Mouse (Mus musculus) midbrain, embryonic 15.5 days (tissue): ENCODE measurements around the gene Alyref. TPM values are rescaled to one million over a fixed set of nuclear protein-coding genes. Genes with fewer than 3 reads are reported as not detected.
"Not testable (repeated sequence)": the region's sequence is repeated elsewhere in the genome, so short reads cannot be mapped to it uniquely, and the experiment has no call there.

Experiments used
- ATAC-seq: fragments of 200-750 bp; cut with Nextera tagmentation; replicated peaks from 2 replicates; pipeline ENCODE4 v1.8.0; 2017; ENCODE audit warnings: moderate TSS enrichment
- H3K27ac ChIP-seq: fragments of 300-500 bp; sonication (generic); 2 replicates; pipeline ENCODE4 v1.5.1; 2015; ENCODE audit warnings: mild to moderate bottlenecking, inconsistent platforms
- H3K27me3 ChIP-seq: fragments of 300-500 bp; sonication (generic); replicated peaks from 2 replicates; pipeline ENCODE4 v1.6.1; 2015; ENCODE audit warnings: inconsistent platforms
- H3K36me3 ChIP-seq: fragments of 300-500 bp; sonication (generic); replicated peaks from 2 replicates; pipeline ENCODE4 v1.6.1; 2015; ENCODE audit warnings: inconsistent platforms
- H3K4me1 ChIP-seq: fragments of 300-500 bp; sonication (generic); 2 replicates; pipeline ENCODE4 v1.6.1; 2015; ENCODE audit warnings: inconsistent platforms
- H3K4me2 ChIP-seq: fragments of 300-500 bp; sonication (generic); 2 replicates; pipeline ENCODE4 v1.6.1; 2015; ENCODE audit warnings: inconsistent platforms, mild to moderate bottlenecking, moderate library complexity
- H3K4me3 ChIP-seq: fragments of 300-500 bp; sonication (generic); 2 replicates; pipeline ENCODE4 v1.5.1; 2015; ENCODE audit warnings: mild to moderate bottlenecking, inconsistent platforms
- H3K9ac ChIP-seq: fragments of 300-500 bp; sonication (generic); 2 replicates; pipeline ENCODE4 v1.6.1; 2015; ENCODE audit warnings: mild to moderate bottlenecking, inconsistent platforms
- H3K9me3 ChIP-seq: fragments of 300-500 bp; sonication (generic); 2 replicates; pipeline ENCODE4 v1.6.1; 2016; ENCODE audit warnings: inconsistent platforms
- WGBS: fragments of 180-500 bp; shearing (Covaris S2); methylation state at CpG from one replicate; pipeline ENCODE4 v1.1.7; 2015; ENCODE audit warnings: mixed read lengths; 5-methylcytosine and 5-hydroxymethylcytosine counted together
- polyA plus RNA-seq: library from polyadenylated mRNA; unstranded; fragments of >200 nt; fragmentation: Nextera tagmentation; extraction: Ambion mirVana; gene quantifications from 2 replicates; pipeline ENCODE4 v1.2.1, GENCODE M21; 2015

The Alyref gene
- polyA plus RNA-seq, 1 experiment from 2014 or later = 233 TPM

DNA sequence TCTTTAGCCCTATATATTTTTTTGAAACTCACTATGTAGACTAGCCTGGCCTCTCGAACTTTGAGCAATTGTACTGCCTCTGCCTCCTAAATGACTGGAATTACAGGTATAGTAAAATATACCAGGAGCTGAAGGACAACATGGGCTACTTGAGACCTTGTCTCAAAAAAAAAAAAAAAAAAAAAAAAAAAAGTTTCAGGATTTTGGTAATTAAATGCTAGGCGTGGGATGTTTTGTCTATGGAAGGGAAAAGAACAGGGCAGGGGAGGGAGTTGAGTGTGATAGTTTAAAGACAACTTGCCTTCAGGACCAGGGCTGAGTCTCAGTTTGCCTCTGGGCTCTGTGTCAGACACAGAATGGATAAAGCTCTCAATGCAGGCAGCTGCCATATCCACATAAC lies 23.1 kb downstream of the Alyref start:
- Histone ChIP-seq H3K4me3 (no peak overlapping the region), H3K27ac (no peak overlapping the region), H3K9me3 (no peaks in the 10 kb centered on the region), H3K4me1 (peaks cover 36% of the 10 kb centered on the region), H3K9ac (no peak overlapping the region), H3K27me3 (no peaks in the 10 kb centered on the region), H3K4me2 (no peak overlapping the region), H3K36me3 (peaks cover 29% of the 10 kb centered on the region)
- 84% methylated on average over 2 of the region's 2 CpGs for WGBS
- ATAC-seq = no peak

DNA sequence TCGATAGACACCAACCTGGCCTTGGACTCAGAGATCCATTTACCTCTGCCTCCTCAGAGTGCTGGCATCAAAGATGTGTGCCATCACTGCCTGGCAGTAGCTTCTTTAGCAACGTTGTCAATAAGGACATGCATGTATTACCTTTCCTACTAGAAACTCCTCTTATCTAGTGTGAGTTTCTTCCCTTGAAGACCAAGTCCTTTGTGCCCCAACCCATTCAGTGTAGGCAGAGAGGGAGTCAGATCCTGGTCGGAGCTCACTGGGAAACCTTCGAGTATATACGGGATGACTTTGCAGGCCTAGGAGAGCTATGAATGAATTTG lies 23.9 kb downstream of the Alyref start:
- Histone ChIP-seq H3K36me3 (peaks cover 30% of the 10 kb centered on the region), H3K4me1 (peaks cover 28% of the 10 kb centered on the region), H3K9ac (peak overlapping the region; percentile 89; the same call in 1 of the 2 replicates), H3K27me3 (no peaks in the 10 kb centered on the region), H3K9me3 (no peaks in the 10 kb centered on the region), H3K4me3 (peak overlapping the region; percentile 80), H3K4me2 (peak overlapping the region; percentile 90), H3K27ac (no peak overlapping the region)
- ATAC-seq = no peak
- WGBS = 50% methylated on average over 5 of the region's 5 CpGs

DNA sequence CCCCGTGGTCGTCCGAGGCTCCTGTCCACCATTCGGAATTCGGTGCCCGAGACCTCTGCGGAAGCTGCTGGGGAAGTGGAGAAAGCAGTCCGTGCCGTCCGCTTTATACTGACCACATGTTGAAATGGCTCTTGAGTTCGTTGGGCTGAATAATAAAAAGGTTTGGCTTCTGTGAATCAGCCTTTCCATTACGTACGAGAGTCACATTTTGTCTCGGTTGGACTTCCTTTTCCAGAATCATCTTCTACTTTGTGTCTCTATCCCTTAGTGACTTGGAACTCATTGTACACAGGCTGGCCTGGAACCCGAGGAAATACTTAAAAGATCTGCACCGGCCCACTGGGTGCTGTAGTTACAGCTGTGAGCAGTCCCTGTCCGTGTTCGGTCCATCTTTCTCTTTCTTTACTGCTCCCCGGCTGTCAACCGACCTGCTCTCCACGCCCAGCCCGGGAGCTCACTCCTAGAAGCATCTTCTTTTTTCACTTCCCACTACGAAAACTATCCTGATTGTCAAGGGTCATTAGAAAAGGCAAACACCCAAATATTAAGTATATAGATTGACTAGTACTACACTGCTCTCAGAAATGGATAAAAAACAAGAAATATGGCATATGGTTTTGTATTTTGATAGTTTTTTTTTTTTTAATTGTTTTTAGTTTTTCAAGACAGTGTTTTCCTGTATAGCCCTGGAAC lies 24.4 kb downstream of the Alyref start:
- peak overlapping the region; percentile 90 for H3K4me2 ChIP-seq
- peaks cover 25% of the 10 kb centered on the region for H3K36me3 ChIP-seq
- H3K27ac ChIP-seq = peak overlapping the region; percentile 93
- no peaks in the 10 kb centered on the region for H3K9me3 ChIP-seq
- peaks cover 23% of the 10 kb centered on the region for H3K4me1 ChIP-seq
- WGBS = under 1% methylated on average over 23 of the region's 23 CpGs
- no peak for ATAC-seq
- H3K9ac ChIP-seq = peak overlapping the region; percentile 89
- peak overlapping the region; percentile 80 for H3K4me3 ChIP-seq
- no peaks in the 10 kb centered on the region for H3K27me3 ChIP-seq

DNA sequence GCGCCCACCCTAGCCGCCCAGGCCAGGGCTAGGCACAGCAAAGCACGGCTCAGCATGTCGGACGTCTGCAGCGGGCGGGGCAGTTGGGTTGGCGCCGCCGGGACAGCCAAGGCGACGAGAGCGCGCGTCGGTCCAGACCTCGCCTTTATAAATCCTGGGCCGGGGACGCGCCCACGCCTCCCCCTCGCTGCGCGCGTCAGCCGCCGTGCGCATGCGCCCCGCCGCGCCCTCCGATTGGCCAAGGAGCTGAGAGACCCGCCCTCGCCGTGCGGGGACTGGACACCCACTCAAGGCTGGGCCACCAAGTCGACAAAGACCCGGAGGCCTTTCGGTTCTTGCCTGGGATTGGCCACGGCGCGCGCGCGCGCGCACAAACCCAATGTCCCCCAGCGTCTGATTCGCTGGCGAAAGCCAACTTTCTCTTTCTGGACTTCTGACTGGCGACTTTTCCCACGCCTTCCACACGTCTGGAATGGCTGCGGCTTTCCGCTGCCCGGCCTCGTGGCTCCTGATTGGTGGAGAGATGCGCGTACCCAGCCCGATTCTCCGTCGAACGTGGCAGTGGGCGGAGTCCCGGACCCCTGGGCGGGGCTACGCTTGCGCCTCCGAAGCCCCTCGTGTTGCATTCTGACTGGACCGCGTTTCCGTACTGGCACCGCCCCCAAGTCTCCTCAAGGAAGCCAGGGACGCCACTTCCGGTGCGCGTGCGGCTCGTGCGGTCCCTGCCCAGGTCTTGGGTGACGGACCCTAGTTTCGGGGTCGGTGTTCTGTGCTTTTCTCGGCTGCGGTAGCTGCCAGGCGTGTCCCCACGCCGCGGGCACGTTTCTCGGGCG lies 25.2 kb downstream of the Alyref start, which contains the start of gene P4hb:
Gene P4hb, minus strand, starts transcription at position 502 of the 833 bp plus-strand sequence.
- WGBS = under 1% methylated on average over 94 of the region's 94 CpGs
- ATAC-seq = peak; percentile 98
- Histone ChIP-seq H3K27me3 (no peaks in the 10 kb centered on the region), H3K27ac (peak within 1 kb of the TSS; percentile 93), H3K36me3 (peaks cover 22% of the 10 kb centered on the region), H3K9ac (peak within 1 kb of the TSS; percentile 89), H3K4me3 (peak within 1 kb of the TSS; percentile 80), H3K4me1 (peaks cover 23% of the 10 kb centered on the region), H3K9me3 (no peaks in the 10 kb centered on the region), H3K4me2 (peak within 1 kb of the TSS; percentile 90)

DNA sequence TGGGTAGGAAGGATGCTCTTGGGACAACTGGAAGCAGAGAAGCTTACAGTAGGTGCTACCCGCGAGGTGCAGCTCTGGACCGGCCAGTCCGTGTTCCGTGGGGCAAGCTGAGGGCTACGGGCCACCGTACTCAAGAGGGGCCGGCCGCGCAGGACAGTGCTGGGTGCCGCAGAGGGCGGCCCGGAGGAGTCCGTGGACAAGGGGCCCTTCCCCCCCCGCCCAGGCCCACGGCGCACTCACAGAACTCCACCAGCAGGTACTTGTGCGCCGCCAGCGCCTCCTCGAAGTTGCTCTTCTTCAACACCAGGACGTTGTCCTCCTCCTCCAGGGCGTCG lies 25.8 kb downstream of the Alyref start:
- Histone ChIP-seq H3K9me3 (no peaks in the 10 kb centered on the region), H3K4me1 (peaks cover 23% of the 10 kb centered on the region), H3K4me2 (peak overlapping the region; percentile 76), H3K27me3 (no peaks in the 10 kb centered on the region), H3K9ac (peak overlapping the region; percentile 69), H3K27ac (peak overlapping the region; percentile 93), H3K36me3 (peaks cover 23% of the 10 kb centered on the region), H3K4me3 (peak overlapping the region; percentile 80)
- ATAC-seq = peak; percentile 34; the same call in 1 of the 2 replicates
- WGBS = under 1% methylated on average over 24 of the region's 24 CpGs

DNA sequence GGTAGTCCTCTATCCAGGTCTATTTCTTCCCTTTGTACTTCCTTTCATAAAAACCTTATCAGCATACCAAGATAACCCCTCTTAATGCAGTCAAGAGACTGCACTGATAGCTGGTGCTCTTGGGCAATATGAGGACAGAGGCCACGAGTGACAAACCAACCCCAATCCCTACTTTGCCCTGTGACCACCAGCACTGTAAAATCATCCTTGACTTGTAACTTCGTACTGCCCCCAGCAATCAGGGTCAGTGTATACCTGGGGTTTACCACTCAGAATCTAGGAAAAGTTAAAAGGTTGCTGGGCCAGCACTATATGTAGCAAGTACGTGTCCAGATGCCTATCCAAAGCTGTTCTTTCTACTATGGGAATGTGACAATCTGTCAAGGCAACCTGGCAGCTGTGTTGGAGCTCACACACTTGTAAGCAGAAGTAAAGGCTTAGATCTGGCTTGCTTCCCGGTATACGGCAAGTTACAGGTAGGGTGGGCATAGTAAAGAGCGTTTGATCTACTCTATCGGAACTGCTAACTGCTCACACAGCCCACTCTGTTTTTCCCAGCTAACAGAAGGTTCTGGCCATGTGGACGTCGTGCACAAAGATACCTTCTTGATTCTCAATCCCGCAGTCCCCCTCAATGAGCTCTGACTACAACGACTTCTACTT lies 26.3 kb downstream of the Alyref start:
- Histone ChIP-seq H3K9ac (peak overlapping the region; percentile 69), H3K36me3 (peaks cover 28% of the 10 kb centered on the region), H3K4me1 (peaks cover 23% of the 10 kb centered on the region), H3K4me2 (peak overlapping the region; percentile 76), H3K27ac (peak overlapping the region; percentile 93), H3K9me3 (no peaks in the 10 kb centered on the region), H3K4me3 (peak overlapping the region; percentile 80), H3K27me3 (no peaks in the 10 kb centered on the region)
- 15% methylated on average over 11 of the region's 11 CpGs for WGBS
- ATAC-seq = no peak

DNA sequence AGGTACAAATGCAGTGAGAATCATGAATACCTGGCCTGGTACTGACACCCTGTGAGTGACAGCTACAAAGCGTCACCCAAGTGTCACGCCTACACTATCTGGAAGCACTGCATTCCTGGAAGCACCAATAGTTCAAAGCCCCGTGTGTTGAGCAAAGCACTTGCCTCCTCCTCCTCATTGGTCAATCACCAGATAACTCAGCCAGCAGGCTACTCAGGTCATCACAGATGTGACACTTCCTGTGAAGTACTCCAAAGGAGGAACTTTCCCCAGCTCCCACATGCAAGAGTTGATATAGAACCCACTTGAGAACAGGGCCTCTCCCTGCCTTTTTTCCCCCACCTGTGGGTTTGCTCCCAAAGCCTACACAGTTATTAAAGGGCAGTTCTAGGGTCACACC lies 27.0 kb downstream of the Alyref start:
- no peak for ATAC-seq
- Histone ChIP-seq H3K4me3 (peak overlapping the region; percentile 80; the same call in 1 of the 2 replicates), H3K36me3 (peaks cover 33% of the 10 kb centered on the region), H3K4me2 (peak overlapping the region; percentile 76), H3K9ac (no peak overlapping the region; the same call in 1 of the 2 replicates), H3K27ac (no peak overlapping the region), H3K9me3 (no peaks in the 10 kb centered on the region), H3K4me1 (peaks cover 23% of the 10 kb centered on the region), H3K27me3 (no peaks in the 10 kb centered on the region)
- WGBS = 86% methylated on average over 3 of the region's 3 CpGs

DNA sequence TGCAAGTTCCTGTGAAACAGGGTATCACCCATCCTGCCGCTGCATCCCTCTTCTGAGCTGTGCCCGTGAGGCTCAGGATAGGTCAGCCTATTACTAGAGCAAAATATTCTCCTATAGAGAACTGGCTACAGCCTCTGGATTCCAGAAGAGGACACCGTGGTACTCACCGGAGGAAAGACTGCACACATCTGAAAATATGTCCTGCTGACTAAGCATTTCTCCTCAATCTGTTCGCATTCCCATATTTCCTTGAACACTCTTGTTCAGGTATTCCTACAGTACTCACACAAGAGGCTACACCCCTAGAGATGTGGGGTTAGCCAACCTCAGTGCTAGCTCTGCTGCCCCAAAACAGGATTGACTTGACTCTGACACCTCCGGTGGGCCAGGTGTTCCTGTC lies 29.8 kb downstream of the Alyref start:
- peaks cover 51% of the 10 kb centered on the region for H3K36me3 ChIP-seq
- ATAC-seq = no peak

DNA sequence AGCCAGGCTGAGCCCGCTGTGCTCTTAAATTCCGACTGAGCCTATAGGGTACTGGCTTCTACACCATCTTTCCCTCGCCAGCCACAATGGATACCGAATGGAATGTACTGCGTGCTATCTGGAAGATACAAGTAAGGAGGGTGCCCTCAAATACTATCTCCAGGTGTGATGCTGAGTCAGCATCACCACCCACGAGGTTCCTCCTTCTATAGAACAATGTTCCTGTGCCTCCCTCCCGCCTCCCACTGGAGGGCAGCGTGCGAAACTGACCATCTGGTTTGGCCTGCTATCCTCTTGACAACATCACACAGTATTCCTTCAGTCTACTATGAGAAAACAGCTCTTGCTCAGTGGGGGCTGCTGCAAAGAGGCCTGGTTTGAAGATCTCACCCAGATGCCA lies 33.1 kb downstream of the Alyref start:
- no peak for ATAC-seq
- Histone ChIP-seq H3K4me3 (no peak overlapping the region), H3K9ac (no peak overlapping the region), H3K27ac (no peak overlapping the region), H3K9me3 (no peaks in the 10 kb centered on the region), H3K27me3 (no peaks in the 10 kb centered on the region), H3K4me1 (no peaks in the 10 kb centered on the region), H3K4me2 (no peak overlapping the region), H3K36me3 (peaks cover 73% of the 10 kb centered on the region)
- WGBS = 89% methylated on average over 9 of the region's 9 CpGs

More for the DNA sequence above, 29.8 kb downstream of the Alyref start:
- Histone ChIP-seq H3K9ac (0 out of 2 replicates have a peak overlapping the region, but pooled peaks have one; percentile 0), H3K27me3 (no peaks in the 10 kb centered on the region), H3K4me2 (no peak overlapping the region), H3K4me3 (no peak overlapping the region), H3K4me1 (peaks cover 14% of the 10 kb centered on the region), H3K9me3 (no peaks in the 10 kb centered on the region), H3K27ac (no peak overlapping the region)
- whole genome bisulfite sequencing = 93% methylated on average over 6 of the region's 6 CpGs

DNA sequence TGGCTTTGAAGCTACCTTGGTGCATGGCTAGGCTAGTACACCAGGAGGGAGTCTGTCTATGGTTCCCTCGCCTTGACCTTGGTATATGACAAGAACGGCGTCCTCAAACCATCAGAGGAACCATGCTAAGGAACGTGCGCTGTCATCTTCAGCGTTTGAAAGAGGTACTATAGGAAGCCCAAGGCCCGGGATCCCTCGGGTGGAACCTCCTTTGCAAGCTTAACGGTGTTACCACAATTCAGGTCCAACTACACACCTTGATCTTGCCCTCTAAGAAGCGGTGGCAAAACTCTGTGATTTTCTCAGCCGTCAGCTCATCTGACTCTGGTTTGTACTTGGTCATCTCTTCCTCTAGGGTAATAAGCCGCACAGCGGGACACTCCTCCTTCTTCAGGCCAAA lies 35.2 kb downstream of the Alyref start:
- no peak overlapping the region for H3K27ac ChIP-seq
- no peak overlapping the region for H3K4me3 ChIP-seq
- no peaks in the 10 kb centered on the region for H3K27me3 ChIP-seq
- peaks cover 75% of the 10 kb centered on the region for H3K36me3 ChIP-seq
- no peak overlapping the region for H3K9ac ChIP-seq
- WGBS = 96% methylated on average over 13 of the region's 13 CpGs
- H3K4me1 ChIP-seq = no peaks in the 10 kb centered on the region
- H3K4me2 ChIP-seq = no peak overlapping the region
- no peak for ATAC-seq
- no peaks in the 10 kb centered on the region for H3K9me3 ChIP-seq

DNA sequence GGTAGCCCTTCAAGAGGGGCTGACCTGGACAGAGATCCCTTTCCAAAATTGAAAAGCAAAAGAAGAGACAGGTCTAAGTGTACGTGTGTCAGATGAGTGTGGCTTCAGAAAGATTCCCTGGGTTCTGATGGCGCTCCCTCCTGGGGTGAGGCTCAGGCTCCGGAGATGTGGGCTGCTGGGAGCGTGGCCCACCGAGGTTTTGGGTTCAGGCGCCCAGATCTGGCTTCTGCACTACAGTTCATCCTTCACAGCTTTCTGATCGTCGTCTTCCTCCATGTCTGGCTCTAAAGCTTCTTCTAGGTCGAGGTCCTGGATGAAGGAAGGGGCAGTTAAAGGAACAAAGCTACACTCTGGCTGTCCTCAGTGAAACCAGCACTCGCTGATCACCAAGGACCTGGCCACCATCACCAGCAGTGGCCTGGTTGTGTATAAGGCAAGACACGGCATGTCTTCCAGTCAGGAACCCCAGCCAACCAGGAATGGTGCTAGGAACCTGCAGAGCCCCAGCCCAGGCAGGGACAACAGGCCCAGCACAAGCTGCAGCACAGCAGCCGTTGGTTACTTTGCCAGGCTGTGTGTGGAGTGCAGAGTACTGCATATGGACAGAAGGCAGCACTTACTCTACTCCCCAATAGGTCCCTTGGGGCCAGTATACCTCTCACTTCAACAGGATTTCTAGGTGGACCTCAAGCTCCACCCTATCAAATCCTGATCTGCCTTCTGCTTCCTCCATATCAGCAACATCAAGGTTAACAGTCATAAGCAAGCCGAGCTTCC lies 37.0 kb downstream of the Alyref start:
- ATAC-seq = no peak
- 95% methylated on average over 13 of the region's 13 CpGs for WGBS

DNA sequence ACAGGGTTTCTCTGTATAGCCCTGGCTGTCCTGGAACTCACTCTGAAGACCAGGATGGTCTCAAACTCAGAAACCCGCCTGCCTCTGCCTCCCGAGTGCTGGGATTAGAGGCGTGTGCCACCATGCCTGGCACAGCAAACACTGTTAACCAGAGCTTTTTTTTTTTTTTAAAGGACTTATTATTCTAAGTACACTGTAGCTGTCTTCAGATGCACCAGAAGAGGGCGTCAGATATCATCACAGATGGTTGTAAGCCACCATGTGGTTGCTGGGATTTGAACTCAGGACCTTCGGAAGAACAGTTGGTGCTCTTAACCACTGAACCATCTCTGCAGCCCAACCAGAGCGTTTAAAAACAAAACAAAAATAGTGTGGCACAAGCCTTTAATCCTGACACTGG lies 39.3 kb downstream of the Alyref start:
- ATAC-seq, H3K9me3 ChIP-seq, H3K27ac ChIP-seq, H3K27me3 ChIP-seq, H3K4me2 ChIP-seq, H3K9ac ChIP-seq, H3K4me1 ChIP-seq, H3K4me3 ChIP-seq: not testable (repeated sequence)
- peaks cover 48% of the 10 kb centered on the region for H3K36me3 ChIP-seq
- 91% methylated on average over 6 of the region's 6 CpGs for whole genome bisulfite sequencing

More for the DNA sequence above, 37.0 kb downstream of the Alyref start:
- no peak overlapping the region for H3K9ac ChIP-seq
- H3K27ac ChIP-seq = no peak overlapping the region
- no peak overlapping the region for H3K4me3 ChIP-seq
- no peaks in the 10 kb centered on the region for H3K4me1 ChIP-seq
- no peaks in the 10 kb centered on the region for H3K27me3 ChIP-seq
- H3K9me3 ChIP-seq = no peaks in the 10 kb centered on the region
- H3K4me2 ChIP-seq = no peak overlapping the region
- H3K36me3 ChIP-seq = peaks cover 62% of the 10 kb centered on the region
